Mouse (Mus musculus) bone marrow, adult 2 months (tissue): ENCODE data around the gene Asgr2. TPM values are rescaled to one million over a fixed set of nuclear protein-coding genes. Genes with fewer than 3 reads are reported as not detected.

Source experiments
- H3K27ac ChIP-seq: fragments of 200-500 bp; 2 replicates; pipeline ENCODE4 v1.5.1; 2012; ENCODE audit warnings: low read depth, mild to moderate bottlenecking, control low read depth, inconsistent platforms, low read length; ENCODE audit not compliant: control insufficient read depth, poor library complexity, insufficient read depth
- H3K4me1 ChIP-seq: fragments of 200-500 bp; 2 replicates; pipeline ENCODE4 v1.6.1; 2011; ENCODE audit warnings: low read length; ENCODE audit not compliant: control insufficient read depth, insufficient read depth
- H3K4me3 ChIP-seq: fragments of 200-500 bp; replicated peaks from 2 replicates; pipeline ENCODE3; 2011; ENCODE audit warnings: mild to moderate bottlenecking, low read depth, low read length, control low read depth; ENCODE audit not compliant: control insufficient read depth
- CTCF ChIP-seq: fragments of 200-500 bp; IDR thresholded peaks from 2 replicates; pipeline ENCODE4 v1.5.1; 2011; ENCODE audit warnings: low read length, control low read depth; ENCODE audit not compliant: control insufficient read depth, insufficient read depth
- POLR2A ChIP-seq: fragments of 200-500 bp; IDR thresholded peaks from 2 replicates; pipeline ENCODE4 v1.6.1; 2011; ENCODE audit warnings: low read depth, mild to moderate bottlenecking, control low read depth, low read length, borderline replicate concordance; ENCODE audit not compliant: control insufficient read depth
- WGBS: fragments of 180-500 bp; shearing (Covaris S2); methylation state at CpG from one replicate; pipeline ENCODE4 v1.1.7; 2018; 5-methylcytosine and 5-hydroxymethylcytosine counted together
- polyA plus RNA-seq: library from polyadenylated mRNA; stranded (reverse); fragments of >200 nt; gene quantifications from 2 replicates; pipeline ENCODE4 v1.2.4, GENCODE M21; 2011; ENCODE audit warnings: low replicate concordance; ENCODE audit not compliant: missing spikeins, insufficient read depth, insufficient read length

The Asgr2 gene
- 1.2 and 5.1 TPM in 2 replicates for polyA plus RNA-seq

- TF ChIP-seq CTCF (no peak), POLR2A (no peak)
- 41% methylated on average over 12 of the region's 12 CpGs for WGBS
- H3K4me3 ChIP-seq = no peak within 1 kb of the TSS
- H3K27ac ChIP-seq = no peak within 1 kb of the TSS
- H3K4me1 ChIP-seq = peaks cover 7% of the 10 kb centered on the region; the same call in 1 of the 2 replicates
These were observed at the start of gene Asgr2 for GRCm38 (mm10) chr11:70091986-70092783. TSS of gene Asgr2 (plus strand) at chr11:70092644.

- Histone ChIP-seq H3K27ac (no peak overlapping the region), H3K4me1 (no peaks in the 10 kb centered on the region), H3K4me3 (no peak overlapping the region)
- WGBS = 91% methylated on average over 7 of the region's 7 CpGs
- TF ChIP-seq CTCF (no peak), POLR2A (no peak)
These were observed 48.8 kb upstream of the Asgr2 start for GRCm38 (mm10) chr11:70043665-70044064.

- WGBS = 69% methylated on average over 9 of the region's 9 CpGs
- H3K4me1 ChIP-seq = no peaks in the 10 kb centered on the region
- H3K27ac ChIP-seq = no peak overlapping the region; the same call in 1 of the 2 replicates
- TF ChIP-seq CTCF = no peak
- no peak for TF ChIP-seq POLR2A
- H3K4me3 ChIP-seq = no peak overlapping the region
These were observed 47.0 kb upstream of the Asgr2 start for GRCm38 (mm10) chr11:70045435-70045834.

- no peaks in the 10 kb centered on the region for H3K4me1 ChIP-seq
- H3K27ac ChIP-seq = no peak overlapping the region
- H3K4me3 ChIP-seq = no peak overlapping the region
- 80% methylated on average over 6 of the region's 6 CpGs for WGBS
- TF ChIP-seq CTCF (no peak), POLR2A (no peak)
These were observed 43.1 kb upstream of the Asgr2 start for GRCm38 (mm10) chr11:70049366-70049765.

- 61% methylated on average over 10 of the region's 10 CpGs for WGBS
- TF ChIP-seq CTCF = peak; percentile 37; the same call in 1 of the 2 replicates
- TF ChIP-seq POLR2A = no peak
These were observed 42.6 kb upstream of the Asgr2 start for GRCm38 (mm10) chr11:70049816-70050215.

GRCm38 (mm10) chr11:70053156-70053555, 39.3 kb upstream of the Asgr2 start:
- no peak overlapping the region for H3K4me3 ChIP-seq
- TF ChIP-seq POLR2A = no peak
- no peak for TF ChIP-seq CTCF
- no peak overlapping the region for H3K27ac ChIP-seq
- no peaks in the 10 kb centered on the region for H3K4me1 ChIP-seq
- 77% methylated on average over 7 of the region's 7 CpGs for WGBS

More at GRCm38 (mm10) chr11:70049816-70050215, 42.6 kb upstream of the Asgr2 start:
- Histone ChIP-seq H3K4me1 (no peaks in the 10 kb centered on the region), H3K27ac (no peak overlapping the region), H3K4me3 (no peak overlapping the region)

GRCm38 (mm10) chr11:70053898-70054570, 38.4 kb upstream of the Asgr2 start, which contains the start of gene Asgr1:
TSS of gene Asgr1 (plus strand) at chr11:70054085.
- TF ChIP-seq CTCF (no peak), POLR2A (no peak)
- Histone ChIP-seq H3K4me3 (no peak within 1 kb of the TSS), H3K27ac (no peak within 1 kb of the TSS), H3K4me1 (no peaks in the 10 kb centered on the region)
- WGBS = 82% methylated on average over 10 of the region's 10 CpGs

GRCm38 (mm10) chr11:70055618-70056214, 36.7 kb upstream of the Asgr2 start:
- WGBS = 33% methylated on average over 18 of the region's 18 CpGs
- Histone ChIP-seq H3K4me1 (no peaks in the 10 kb centered on the region), H3K4me3 (no peak overlapping the region), H3K27ac (no peak overlapping the region)
- TF ChIP-seq CTCF (peak; percentile 95), POLR2A (no peak)
